Mouse (Mus musculus) ES-E14 (cell line): Measurements from ENCODE around the gene Dnajc4. TPM values are rescaled to one million over a fixed set of nuclear protein-coding genes. Genes with fewer than 3 reads are reported as not detected.
A peak's percentile ranks its signal among the peaks of the same experiment; 100 is the strongest.

ENCODE experiments used
- DNase-seq: peaks from one replicate; pipeline ENCODE4 v3.0.0-alpha.2; 2013; ENCODE audit warnings: low read depth, low spot score
- H3K27ac ChIP-seq: 2 replicates; pipeline ENCODE4 v1.5.1; 2012; ENCODE audit warnings: low read depth, mild to moderate bottlenecking, low read length, moderate library complexity, mixed read lengths; ENCODE audit not compliant: poor library complexity, insufficient read depth, severe bottlenecking
- H3K36me3 ChIP-seq: 2 replicates; pipeline ENCODE4 v1.6.1; 2012; ENCODE audit warnings: mild to moderate bottlenecking, low read length, moderate library complexity, mixed read lengths; ENCODE audit not compliant: control insufficient read depth, poor library complexity, insufficient read depth, severe bottlenecking
- H3K4me1 ChIP-seq, 2 experiments: fragments of 150-350 bp in 1 of 2; sonication (generic) in 1 of 2; 2 replicates each; pipeline ENCODE4 v1.6.1; 2012; ENCODE audit warnings: low read length in 2 of 2, mild to moderate bottlenecking in 1 of 2, mixed read lengths in 1 of 2; ENCODE audit not compliant: control insufficient read depth in 2 of 2, insufficient read depth in 2 of 2, poor library complexity in 1 of 2
- H3K4me3 ChIP-seq, 2 experiments: fragments of 150-350 bp in 1 of 2; sonication (generic) in 1 of 2; 2 replicates each; pipeline ENCODE4 v1.5.1; 2012; ENCODE audit warnings: low read length in 2 of 2, low read depth in 1 of 2, mild to moderate bottlenecking in 1 of 2, mixed read lengths in 1 of 2; ENCODE audit not compliant: insufficient read depth in 1 of 2, poor library complexity in 1 of 2, severe bottlenecking in 1 of 2
- H3K9ac ChIP-seq: 2 replicates; pipeline ENCODE4 v1.6.1; 2012; ENCODE audit warnings: low read depth, mild to moderate bottlenecking, low read length, mixed read lengths; ENCODE audit not compliant: poor library complexity, insufficient read depth, severe bottlenecking
- H3K9me3 ChIP-seq: fragments of 150-350 bp; sonication (generic); 2 replicates; pipeline ENCODE4 v1.6.1; 2012; ENCODE audit warnings: low read depth, mild to moderate bottlenecking, low read length; ENCODE audit not compliant: control insufficient read depth, insufficient read depth
- CHD2 ChIP-seq: IDR thresholded peaks from 2 replicates; pipeline ENCODE4 v1.6.1; 2014; ENCODE audit warnings: mild to moderate bottlenecking, low read depth, low read length, inconsistent platforms
- HCFC1 ChIP-seq: IDR thresholded peaks from 2 replicates; pipeline ENCODE4 v1.6.1; 2012; ENCODE audit warnings: low read length, inconsistent platforms, borderline replicate concordance; ENCODE audit not compliant: insufficient read depth
- MAFK ChIP-seq: IDR thresholded peaks from 2 replicates; pipeline ENCODE4 v1.6.1; 2014; ENCODE audit warnings: mild to moderate bottlenecking, low read depth, low read length, inconsistent platforms; ENCODE audit not compliant: insufficient read depth
- ZC3H11A ChIP-seq: IDR thresholded peaks from 2 replicates; pipeline ENCODE4 v1.6.1; 2012; ENCODE audit warnings: low read depth, mild to moderate bottlenecking, inconsistent platforms, low read length, borderline replicate concordance
- ZNF384 ChIP-seq: IDR thresholded peaks from 2 replicates; pipeline ENCODE4 v1.6.1; 2012; ENCODE audit warnings: low read depth, low read length, inconsistent platforms
- in situ Hi-C, 2 experiments: fragments of 600-800 bp; cut with MboI; formaldehyde crosslinking; loops; one replicate each; pipeline ENCODE4 v1.15.1; 2025; ENCODE audit warnings: low sequenced_read_pairs in 2 of 2, inconsistent platforms in 1 of 2; ENCODE audit not compliant: unreplicated experiment in 2 of 2
- total RNA-seq: library from RNA; depleted of rRNA; stranded (reverse); fragments of 300-350 nt; gene quantifications from 2 replicates; pipeline ENCODE4 v1.2.3, GENCODE M21; 2012

Gene Dnajc4
- total RNA-seq, 1 experiment = 14.0 TPM

- H3K9ac ChIP-seq = peak within 1 kb of the TSS; percentile 79
- H3K9me3 ChIP-seq = no peaks in the 10 kb centered on the region
- no peak for TF ChIP-seq CHD2
- TF ChIP-seq ZNF384 = no peak
- TF ChIP-seq MAFK = no peak
- no peak for TF ChIP-seq HCFC1
- TF ChIP-seq ZC3H11A = no peak
- peak; percentile 89 for DNase-seq
- H3K4me3 ChIP-seq = peak within 1 kb of the TSS; percentile 71 to 87
- no peak within 1 kb of the TSS for H3K27ac ChIP-seq
- peaks cover 4 to 18% of the 10 kb centered on the region in 2 experiments; a peak in 3 of 4 replicates for H3K4me1 ChIP-seq
- H3K36me3 ChIP-seq = peaks cover 13% of the 10 kb centered on the region
- in situ Hi-C loops = no loop called here
Measured at GRCm38 (mm10) chr19:6996006-6996405, 3.6 kb upstream of the Dnajc4 start, which contains the start of the genes Nudt22 and Trpt1. Gene Nudt22 (minus strand): TSS chr19:6996117. Gene Trpt1 (plus strand): TSS chr19:6996131.

DNA sequence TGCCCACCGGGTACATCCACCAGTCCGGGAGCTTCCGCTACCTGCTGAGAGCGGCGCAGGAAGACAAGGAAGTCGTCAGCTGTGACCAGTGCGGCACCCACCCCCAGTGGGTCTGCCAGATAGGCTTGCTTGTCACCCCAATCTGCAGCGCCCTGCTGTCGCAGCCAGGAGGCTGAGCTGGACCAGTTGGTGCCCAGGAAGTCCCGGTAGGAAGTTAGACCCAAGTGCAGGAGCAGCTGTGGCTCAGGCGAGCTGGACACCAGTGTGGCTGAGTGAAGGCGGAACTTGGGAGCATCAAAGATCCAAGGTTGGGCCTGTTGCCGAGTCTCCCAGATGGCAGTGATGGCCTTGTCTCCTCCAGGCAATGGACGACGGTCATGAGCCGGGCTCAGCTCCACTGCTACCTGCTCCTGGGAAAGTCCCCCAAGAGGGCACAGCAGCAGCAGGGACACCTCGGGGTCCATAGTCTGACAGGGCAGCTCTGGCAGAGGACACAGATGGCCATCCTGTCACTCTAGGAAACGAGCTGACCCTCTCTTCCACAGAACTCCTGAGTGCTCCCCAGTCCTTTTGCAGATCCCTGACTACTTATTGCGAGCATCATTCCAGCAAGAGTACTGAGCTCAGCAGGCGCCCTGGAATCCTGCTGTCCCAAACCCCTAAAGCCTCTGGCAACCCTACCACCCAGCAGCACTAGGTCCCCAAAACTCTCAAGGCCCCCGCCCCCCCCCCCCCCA, 3.1 kb upstream of the Dnajc4 start:
- DNase-seq = no peak
- Histone ChIP-seq H3K27ac (no peak overlapping the region), H3K4me1 (peaks cover 4 to 18% of the 10 kb centered on the region in 2 experiments; a peak in 3 of 4 replicates), H3K9ac (peak overlapping the region; percentile 35), H3K36me3 (peaks cover 13% of the 10 kb centered on the region), H3K4me3 (peak overlapping the region; percentile 38 to 87), H3K9me3 (no peaks in the 10 kb centered on the region)
- TF ChIP-seq CHD2 (no peak), MAFK (no peak), HCFC1 (no peak), ZNF384 (no peak), ZC3H11A (no peak)
- in situ Hi-C loops = no loop called here

DNA sequence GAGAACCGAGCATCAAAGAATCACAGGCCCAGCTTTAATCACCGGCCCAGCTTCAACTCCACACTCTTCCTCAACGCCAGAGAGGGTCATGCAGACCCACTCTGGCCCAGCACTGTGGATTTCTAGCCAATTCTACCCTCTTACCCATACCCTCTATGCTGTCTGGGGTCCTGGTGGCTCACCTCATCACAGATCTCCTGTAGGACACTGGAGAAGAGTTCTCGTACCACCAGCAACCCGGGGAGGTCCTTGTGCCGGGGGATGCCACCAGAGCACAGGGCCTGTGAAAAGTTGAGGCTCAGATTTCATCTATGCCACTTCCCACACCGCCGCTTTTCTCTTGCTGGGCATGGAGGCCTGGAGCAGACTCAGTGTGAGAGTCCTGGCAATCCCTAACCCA, 2.1 kb upstream of the Dnajc4 start:
- 0 out of 2 replicates have a peak overlapping the region, but pooled peaks have one; percentile 36 for H3K9ac ChIP-seq
- H3K4me3 ChIP-seq = no peak overlapping the region
- H3K27ac ChIP-seq = no peak overlapping the region

DNA sequence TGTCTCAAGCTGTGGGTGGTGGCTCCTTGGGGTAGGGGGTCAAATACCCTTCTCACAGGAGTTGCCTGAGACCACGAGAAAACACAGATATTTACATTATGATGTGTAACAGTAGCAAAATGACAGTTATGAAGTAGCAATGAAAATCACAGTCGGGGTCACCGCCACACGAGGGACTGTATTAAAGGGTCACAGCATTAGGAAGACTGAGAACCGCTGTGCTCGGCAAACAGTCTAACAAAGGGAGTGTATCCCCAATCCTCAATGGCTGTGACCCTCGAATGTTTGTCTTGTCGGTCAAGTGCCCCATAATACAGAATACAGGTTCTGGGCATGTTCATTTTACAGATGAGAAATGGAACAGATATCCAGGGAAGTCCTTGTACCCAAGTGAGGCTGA, 1.6 kb upstream of the Dnajc4 start:
- no peaks in the 10 kb centered on the region for H3K9me3 ChIP-seq
- peaks cover 4 to 25% of the 10 kb centered on the region in 2 experiments; a peak in 3 of 4 replicates for H3K4me1 ChIP-seq
- no peak for TF ChIP-seq CHD2
- TF ChIP-seq HCFC1 = no peak
- no peak for TF ChIP-seq MAFK
- no peak for TF ChIP-seq ZC3H11A
- TF ChIP-seq ZNF384 = no peak
- peaks cover 11% of the 10 kb centered on the region for H3K36me3 ChIP-seq
- no peak for DNase-seq
- no peak overlapping the region for H3K9ac ChIP-seq
- H3K4me3 ChIP-seq = no peak overlapping the region
- in situ Hi-C loops = no loop called here
- H3K27ac ChIP-seq = no peak overlapping the region

More for the DNA sequence above, 2.1 kb upstream of the Dnajc4 start:
- TF ChIP-seq ZC3H11A (no peak), MAFK (no peak), HCFC1 (no peak), ZNF384 (no peak), CHD2 (no peak)
- no peak for DNase-seq
- H3K36me3 ChIP-seq = peaks cover 13% of the 10 kb centered on the region
- in situ Hi-C loops = no loop called here
- H3K4me1 ChIP-seq = peaks cover 4 to 21% of the 10 kb centered on the region in 2 experiments; a peak in 3 of 4 replicates
- H3K9me3 ChIP-seq = no peaks in the 10 kb centered on the region
